In the genomic region with DNA sequence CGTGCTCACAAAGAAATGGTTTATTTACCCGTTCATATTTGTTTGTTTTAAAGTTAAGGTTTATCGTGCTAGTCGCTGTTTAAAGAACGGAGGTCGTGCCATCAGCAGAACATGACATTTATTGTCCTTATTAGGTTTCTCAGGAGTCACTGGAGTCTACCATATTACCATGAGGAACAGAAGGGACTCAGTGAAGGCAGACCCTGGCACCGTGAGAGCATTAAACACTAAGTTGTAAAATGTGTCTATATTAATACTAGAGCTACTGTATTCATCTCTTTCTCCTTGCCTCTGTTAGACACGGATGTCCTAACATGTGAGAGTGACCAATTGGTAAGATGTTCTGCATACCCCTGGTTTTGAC, we compare ENCODE assay signal across 8 mouse cellular contexts. TPM values are rescaled to one million over a fixed set of nuclear protein-coding genes. Genes with fewer than 3 reads are reported as not detected.
DNase-seq lines count a peak whose midpoint lies in the region; ATAC-seq and TF ChIP-seq lines count a peak whose summit lies in the region.

No protein-coding gene starts in this region.

- no peak for TF ChIP-seq CTCF in cortical plate, adult 2 months (IDR thresholded peaks at IDR 0.05; ENCODE audit: extremely low read depth, insufficient read depth, low read length)

- ATAC-seq in hematopoietic stem cell, adult 5-6 weeks (replicated peaks in 1 of 2; ENCODE audit: insufficient read depth in 1 of 2, low FRiP score in 2 of 2, low TSS enrichment in 1 of 2, low read depth in 1 of 2, poor library complexity in 2 of 2, severe bottlenecking in 2 of 2), result peak; percentile 13 to 34; a peak in 2 of 4 replicates

- H3K27ac ChIP-seq in cortical plate, adult 2 months (ENCODE audit: insufficient read depth, low read length), result peak overlapping the region; percentile 37; the same call in 1 of the 2 replicates

- peak overlapping the region; percentile 91 for H3K4me3 ChIP-seq in cortical plate, adult 2 months (ENCODE audit: insufficient read depth, low read length)

- TF ChIP-seq POLR2A in cortical plate, adult 2 months (IDR thresholded peaks at IDR 0.05; ENCODE audit: extremely low read depth, insufficient read depth, low read length), result no peak

- no peaks in the 10 kb centered on the region; the same call in 1 of the 2 replicates for H3K4me1 ChIP-seq in cortical plate, adult 2 months (ENCODE audit: control insufficient read depth, insufficient read depth, low read length)

- peak; percentile 7 to 13 for DNase-seq in layer of hippocampus, postnatal 25 days (ENCODE audit: extremely low spot score in 1 of 2, low spot score in 1 of 2)
- DNase-seq in layer of hippocampus, adult 9-11 months, result no peak
- DNase-seq in lung, postnatal 10 days, result peak; percentile 10
- DNase-seq in urinary bladder, postnatal 4 days (ENCODE audit: low spot score in 2 of 2), result no peak
- DNase-seq in retina, postnatal 1 day, result no peak
- DNase-seq in spleen, postnatal 14 days (ENCODE audit: low spot score in 2 of 2), result no peak

RNA-seq across cellular contexts. Expression of gene Thumpd1, which starts 0.3 kb away (rescaled TPM):
- 10 to 100 TPM; 45.8 to 46.0 TPM for total RNA-seq in layer of hippocampus, postnatal 25 days (2021)
- 33.2 and 33.5 TPM in 2 replicates for polyA plus RNA-seq in cortical plate, adult 2 months (2012; rRNA removed)
- 119 and 154 TPM in 2 replicates for total RNA-seq in hematopoietic stem cell, adult 5-6 weeks (2017)

RNA-seq across cellular contexts. Expression of gene Acsm4, which starts 31.1 kb away (rescaled TPM):
- not detected for total RNA-seq in layer of hippocampus, postnatal 25 days (2021)
- polyA plus RNA-seq in cortical plate, adult 2 months (2012; rRNA removed), result 0.06 and 0.13 TPM in 2 replicates
- total RNA-seq in hematopoietic stem cell, adult 5-6 weeks (2017), result not detected in 2 replicates

RNA-seq across cellular contexts. Expression of gene Acsm3, which starts 39.8 kb away (rescaled TPM):
- total RNA-seq in layer of hippocampus, postnatal 25 days (2021), result not detected
- polyA plus RNA-seq in cortical plate, adult 2 months (2012; rRNA removed), result not detected in 2 replicates
- not detected in 2 replicates for total RNA-seq in hematopoietic stem cell, adult 5-6 weeks (2017)

Comparison
In these comparisons a context has a peak if more than half of its experiments do, and no peak if none do; other contexts are left out.
1. DNase-seq: peak in layer of hippocampus, postnatal 25 days (2 of 2) and lung, postnatal 10 days (single experiment); none in layer of hippocampus, adult 9-11 months (single experiment), urinary bladder, postnatal 4 days (0 of 2), retina, postnatal 1 day (single experiment) and spleen, postnatal 14 days (0 of 2).